Mouse (Mus musculus) c-Kit-positive CD71-positive TER-119-negative erythroid progenitor cells, embryonic 14.5 days (primary cell): ENCODE data around the gene Ttc23.

Experiments
- DNase-seq: peaks from one replicate; pipeline ENCODE4 v3.0.0-alpha.2; 2013; ENCODE audit warnings: low read depth

Ttc23 gene

GRCm38 (mm10) chr7:67647277-67647676 is at the start of gene Ttc23:
TSS of gene Ttc23 (plus strand) at chr7:67647410.
- no peak for DNase-seq

DNA sequence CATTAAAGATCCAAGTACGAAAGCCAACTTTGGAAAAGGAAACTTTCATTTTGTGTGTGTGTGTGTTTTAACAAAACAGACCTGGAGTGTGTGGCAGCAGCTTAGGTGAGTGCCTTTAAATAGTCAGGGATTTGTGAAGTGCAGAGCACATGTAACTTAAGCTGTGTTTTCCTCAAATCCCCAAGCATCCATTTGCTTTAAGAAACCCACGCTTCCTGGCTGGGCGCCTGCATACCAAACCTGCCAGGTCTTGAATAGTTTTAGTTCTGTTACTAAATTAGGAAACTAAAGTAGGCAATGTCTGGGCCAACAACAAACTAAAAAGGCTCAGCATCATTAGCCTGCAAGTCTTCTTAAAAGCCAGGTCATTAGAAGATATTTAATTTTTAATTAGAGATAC is 49.2 kb upstream of the Ttc23 start:
- no peak for DNase-seq

DNA sequence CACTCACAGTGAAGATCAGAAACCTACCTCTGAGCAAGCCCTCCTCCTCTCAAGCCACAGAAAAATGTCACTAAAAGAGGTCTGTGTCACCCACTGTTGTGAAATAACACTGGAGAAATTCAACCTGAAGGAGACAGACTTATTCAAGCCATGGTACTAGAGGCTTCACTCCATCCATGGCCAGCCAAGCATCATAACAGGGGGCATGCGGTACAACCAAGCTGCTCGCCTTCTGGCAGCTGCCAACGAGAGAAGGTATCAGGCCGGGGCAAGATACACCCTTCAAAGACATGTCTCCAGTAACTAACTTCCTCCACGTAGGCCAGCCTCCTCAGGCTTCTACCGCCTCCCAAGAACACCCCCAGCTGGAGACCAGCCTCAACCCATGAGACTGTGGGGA is 42.1 kb upstream of the Ttc23 start:
- no peak for DNase-seq

GRCm38 (mm10) chr7:67606250-67606649 is 41.0 kb upstream of the Ttc23 start:
- no peak for DNase-seq

DNA sequence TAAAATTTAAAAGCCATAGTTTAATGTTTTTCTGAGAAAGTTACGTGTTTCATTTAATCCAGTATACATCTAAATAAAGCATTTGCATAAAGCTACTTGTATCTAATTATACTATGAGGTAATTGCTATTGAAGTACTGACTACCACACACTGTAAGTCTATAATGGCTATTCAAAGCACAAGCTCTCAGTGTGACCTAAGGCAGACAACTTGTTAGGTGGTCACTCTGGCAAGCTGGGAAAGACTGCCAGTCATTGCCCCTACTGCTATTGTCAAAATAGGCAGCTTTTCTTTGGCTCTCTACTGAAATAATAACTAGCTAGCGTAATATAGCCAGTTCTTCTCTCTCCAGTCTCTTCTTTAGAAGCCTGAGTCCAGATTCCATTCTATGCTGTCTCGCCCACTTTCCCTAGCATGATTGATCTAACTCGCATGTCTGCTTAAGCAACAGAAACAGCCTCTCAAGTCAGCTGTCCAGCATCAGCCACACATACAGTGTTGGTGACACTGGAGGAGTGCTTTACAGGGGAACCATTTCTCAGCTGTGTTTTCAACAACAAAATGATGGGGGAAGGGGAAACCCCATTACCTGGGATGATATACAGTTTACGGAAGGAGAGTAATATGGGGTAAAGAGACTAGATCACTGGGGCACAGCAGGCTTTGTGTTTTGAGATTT is 39.4 kb upstream of the Ttc23 start:
- no peak for DNase-seq

DNA sequence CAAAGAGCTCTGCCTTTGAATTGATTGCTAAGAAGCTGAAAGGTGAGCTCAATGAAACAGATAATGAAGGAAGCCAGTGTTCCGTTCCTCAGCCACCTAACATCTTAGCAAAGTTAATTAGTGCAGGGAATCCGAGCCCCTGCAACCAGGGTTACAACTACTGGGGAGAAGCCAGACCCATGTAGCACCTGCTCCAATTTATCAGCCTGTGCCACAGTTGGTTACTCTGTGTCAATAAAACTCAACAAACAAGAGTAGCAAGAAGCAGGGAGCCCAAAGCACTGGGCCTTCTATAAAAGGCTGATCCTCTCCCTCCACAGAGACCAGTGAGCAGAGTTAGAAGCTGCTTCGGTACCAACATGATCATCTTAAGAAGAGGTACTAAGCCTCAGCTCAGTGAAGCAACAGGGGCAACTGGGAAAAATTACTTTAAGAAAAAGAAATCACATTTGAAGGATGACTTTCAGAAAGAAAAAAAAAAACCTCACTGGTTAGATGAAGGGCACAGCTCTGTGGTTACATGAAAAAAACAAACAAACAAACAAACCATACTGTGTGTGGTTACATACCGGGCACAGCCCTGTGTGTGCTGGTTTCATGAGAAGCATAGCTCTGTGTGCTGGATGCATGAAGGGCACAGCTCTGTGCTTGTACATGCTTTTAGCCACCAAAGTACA is 38.7 kb upstream of the Ttc23 start:
- DNase-seq = no peak

DNA sequence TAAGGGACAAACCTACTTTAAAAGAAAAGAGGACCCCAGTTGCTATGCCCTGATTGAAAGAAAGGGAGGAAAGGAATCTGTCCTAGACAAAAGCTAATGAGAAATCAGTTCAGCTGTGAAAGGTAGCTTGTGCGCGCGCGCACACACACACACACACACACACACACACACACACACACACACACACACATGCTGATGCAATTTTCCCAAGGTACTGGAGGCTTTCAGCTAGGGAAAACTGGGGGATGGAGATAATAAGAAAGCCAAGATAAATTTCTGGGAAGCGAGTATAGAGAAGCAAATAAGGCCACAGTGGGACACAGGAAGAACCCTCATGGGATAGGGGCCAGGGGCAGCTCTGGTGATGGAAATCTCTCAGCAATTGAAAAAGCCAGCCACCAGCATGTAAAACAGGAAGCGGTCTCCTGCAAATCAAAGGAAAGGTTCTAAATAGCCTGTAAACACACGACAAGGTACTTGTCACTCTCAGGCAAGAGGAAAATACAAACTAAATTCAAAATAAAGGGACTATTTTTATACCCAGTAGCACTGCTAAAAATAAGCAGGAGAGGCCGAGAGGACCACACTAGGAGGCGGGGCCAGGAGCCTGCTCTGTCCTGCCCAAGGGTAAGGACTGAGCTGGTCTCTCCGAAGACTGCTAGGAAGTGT is 33.3 kb upstream of the Ttc23 start:
- DNase-seq = no peak

DNA sequence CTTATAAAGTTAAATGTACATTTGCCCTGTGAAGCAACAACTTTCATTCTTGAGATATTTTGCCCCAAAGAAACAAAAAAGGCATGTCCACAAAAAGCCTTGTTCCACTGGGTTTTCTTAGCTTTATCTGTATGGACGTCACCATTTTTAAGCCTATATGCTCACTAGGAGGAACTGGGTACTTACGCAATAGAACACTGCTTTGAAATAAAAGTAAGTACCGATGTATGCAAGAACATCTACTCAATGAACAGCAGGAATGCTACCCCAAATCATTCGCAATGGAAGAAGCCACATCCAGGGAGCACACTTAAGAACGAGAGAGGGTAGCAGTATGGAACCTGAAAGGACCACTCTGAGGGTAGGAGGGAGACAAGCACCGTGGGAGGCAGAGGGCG is 32.7 kb upstream of the Ttc23 start:
- DNase-seq = no peak

GRCm38 (mm10) chr7:67616890-67617289 is 30.3 kb upstream of the Ttc23 start:
- no peak for DNase-seq

GRCm38 (mm10) chr7:67617646-67618045 is 29.6 kb upstream of the Ttc23 start:
- DNase-seq = no peak

GRCm38 (mm10) chr7:67618316-67618715 is 28.9 kb upstream of the Ttc23 start:
- DNase-seq = no peak

- no peak for DNase-seq
Observed at GRCm38 (mm10) chr7:67619836-67620235, 27.4 kb upstream of the Ttc23 start.

DNA sequence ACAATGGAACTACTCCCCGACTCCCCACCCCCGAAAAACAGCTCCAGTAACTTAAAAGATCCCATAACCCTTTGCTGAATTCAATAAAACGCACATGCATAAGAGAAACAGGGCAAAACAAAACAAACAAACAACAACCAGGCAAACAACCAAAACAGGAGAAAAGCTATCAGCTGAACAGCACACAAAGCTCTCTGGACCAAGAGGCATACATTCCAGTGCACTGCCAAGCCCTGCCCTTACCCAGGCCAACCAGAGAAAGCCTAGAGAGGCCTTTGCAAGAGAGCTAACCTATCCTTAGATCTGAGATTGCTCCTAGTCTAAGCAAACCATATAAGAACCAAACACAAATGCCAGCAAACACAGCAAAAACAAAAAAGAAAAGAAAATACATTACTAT is 25.1 kb upstream of the Ttc23 start:
- DNase-seq = no peak

- DNase-seq = no peak
Observed at GRCm38 (mm10) chr7:67626671-67627070, 20.5 kb upstream of the Ttc23 start.

- DNase-seq = no peak
Observed at GRCm38 (mm10) chr7:67629681-67630080, 17.5 kb upstream of the Ttc23 start.

DNA sequence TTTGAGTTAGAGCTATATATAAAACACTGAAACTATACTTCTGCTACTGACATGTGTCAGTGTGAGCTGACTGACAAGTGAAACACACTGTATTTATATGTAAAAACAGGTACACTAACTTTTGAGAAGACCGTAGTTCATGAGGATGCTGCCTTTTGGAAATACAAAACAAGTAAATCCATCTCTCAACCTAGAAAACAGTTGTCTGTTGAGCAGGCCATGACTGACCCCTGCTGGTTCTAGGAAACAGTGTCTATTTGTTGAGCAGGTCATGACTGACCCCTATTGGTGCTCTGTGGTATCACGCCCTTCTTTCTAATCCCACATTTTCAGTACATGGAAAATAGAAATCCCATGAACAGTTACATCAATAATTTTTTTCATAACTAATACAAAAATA is 16.4 kb upstream of the Ttc23 start:
- DNase-seq = peak; percentile 48

- DNase-seq = no peak
Observed at GRCm38 (mm10) chr7:67632380-67632779, 14.8 kb upstream of the Ttc23 start.

DNA sequence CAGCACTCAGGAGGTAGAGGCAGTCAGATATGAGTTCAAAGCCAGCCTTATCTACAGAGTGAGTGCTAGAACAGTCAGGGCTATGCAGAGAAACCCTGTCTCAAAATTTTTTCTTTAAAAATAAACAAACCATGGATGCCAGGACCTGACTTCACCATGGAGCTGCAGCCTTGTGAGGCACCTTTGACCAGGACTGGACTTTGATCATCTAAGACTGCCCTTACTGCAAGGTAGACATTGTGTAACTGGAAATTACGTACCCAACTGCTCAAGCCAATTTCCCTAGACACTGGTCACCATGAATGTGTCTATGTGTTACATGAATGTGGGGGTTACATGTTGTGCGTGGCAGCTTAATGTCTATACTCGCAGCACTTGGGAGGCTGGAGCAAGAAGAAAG is 13.0 kb upstream of the Ttc23 start:
- no peak for DNase-seq

DNA sequence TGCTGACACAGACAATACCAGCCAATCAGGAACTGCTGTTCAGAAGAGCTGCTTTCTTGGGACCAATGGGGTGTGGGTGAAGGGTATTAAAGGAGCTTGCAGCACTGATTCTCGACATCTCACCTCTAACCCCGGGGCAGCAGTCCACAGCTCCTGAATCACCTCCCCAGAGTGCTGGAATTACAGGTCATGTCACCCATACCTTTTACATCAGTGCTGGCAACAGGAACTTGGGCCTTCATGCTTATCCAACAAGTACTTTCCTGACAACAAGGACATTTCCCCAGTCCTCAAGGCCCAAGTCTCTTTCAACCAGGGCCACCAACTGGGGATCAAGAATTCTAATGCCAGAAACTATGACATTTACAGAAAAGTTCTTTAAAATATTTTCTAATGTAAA is 11.0 kb upstream of the Ttc23 start:
- no peak for DNase-seq

DNA sequence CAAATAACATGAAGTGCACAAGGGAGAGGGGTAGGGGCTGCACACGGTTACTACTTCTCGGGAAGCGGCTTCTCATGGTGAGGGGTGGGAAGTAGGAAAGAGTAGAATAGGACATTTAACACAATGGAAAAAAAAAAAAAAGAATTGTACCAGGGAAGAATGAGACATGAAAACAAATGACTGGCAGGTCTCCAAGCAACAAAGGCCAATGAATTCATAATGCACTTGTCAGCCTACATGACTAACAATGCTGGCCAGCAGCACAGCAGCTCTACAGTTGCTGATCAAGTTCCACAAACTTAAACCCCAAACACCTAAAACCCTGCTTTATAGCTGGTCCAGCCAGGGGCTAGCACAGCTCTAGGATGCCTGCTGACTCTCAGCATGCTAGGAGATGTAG is 8.2 kb upstream of the Ttc23 start:
- no peak for DNase-seq

DNA sequence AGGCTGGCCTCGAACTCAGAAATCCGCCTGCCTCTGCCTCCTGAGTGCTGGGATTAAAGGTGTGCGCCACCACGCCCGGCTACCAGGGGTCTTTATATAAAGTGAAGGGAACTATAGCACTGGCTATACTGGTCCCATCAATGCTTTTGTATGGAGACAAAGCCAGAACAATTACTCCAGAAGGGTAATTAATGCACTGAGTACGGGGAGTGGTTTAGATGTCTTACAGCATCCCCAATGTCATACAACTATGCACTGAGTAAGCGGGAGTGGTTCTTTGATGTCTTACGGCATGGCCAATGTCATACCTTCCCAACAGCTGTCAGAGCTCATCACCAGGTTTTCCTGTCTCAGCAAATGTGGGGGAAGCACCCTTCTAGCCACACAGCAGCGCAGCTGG is 4.3 kb upstream of the Ttc23 start:
- DNase-seq = no peak

- no peak for DNase-seq
Observed at GRCm38 (mm10) chr7:67644291-67644690, 2.9 kb upstream of the Ttc23 start.
